Mouse (Mus musculus): ENCODE results near the gene Rere. TPM values are rescaled to one million over a fixed set of nuclear protein-coding genes. Genes with fewer than 3 reads are reported as not detected.

Gene Rere
- polyA plus RNA-seq, 1 experiment from 2014 or later, result 31.9 TPM

DNA sequence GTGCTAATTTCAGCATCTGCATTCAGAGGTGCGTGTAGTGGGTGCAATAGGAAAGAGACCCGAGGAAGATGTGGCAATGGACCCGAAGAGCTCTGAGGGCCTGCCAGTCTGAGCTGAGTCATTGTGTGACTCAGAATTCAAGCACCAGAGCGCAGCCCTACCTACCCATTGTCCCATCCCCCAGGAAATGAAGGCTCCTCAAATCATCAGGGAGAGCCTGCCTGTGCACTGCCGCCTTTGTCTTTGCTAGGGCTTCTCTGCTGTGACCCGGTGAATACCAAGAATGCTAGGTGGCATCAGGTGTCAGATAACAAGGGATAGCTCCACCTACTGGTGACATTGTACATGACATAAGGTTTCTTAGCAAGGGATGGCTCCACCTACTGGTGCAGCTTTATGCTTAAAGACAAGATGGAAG is 41.5 kb upstream of the Rere start:
- 7% methylated on average over 6 of the region's 6 CpGs for WGBS
- Histone ChIP-seq H3K4me1 (peaks cover 39% of the 10 kb centered on the region), H3K9me3 (no peaks in the 10 kb centered on the region), H3K4me3 (no peak overlapping the region), H3K36me3 (peaks cover 47% of the 10 kb centered on the region), H3K27ac (peak overlapping the region; percentile 97), H3K27me3 (no peaks in the 10 kb centered on the region), H3K4me2 (peak overlapping the region; percentile 74), H3K9ac (no peak overlapping the region)
- no peak for ATAC-seq (ENCODE audit: borderline replicate concordance, extremely low read depth, low FRiP score, low TSS enrichment)

DNA sequence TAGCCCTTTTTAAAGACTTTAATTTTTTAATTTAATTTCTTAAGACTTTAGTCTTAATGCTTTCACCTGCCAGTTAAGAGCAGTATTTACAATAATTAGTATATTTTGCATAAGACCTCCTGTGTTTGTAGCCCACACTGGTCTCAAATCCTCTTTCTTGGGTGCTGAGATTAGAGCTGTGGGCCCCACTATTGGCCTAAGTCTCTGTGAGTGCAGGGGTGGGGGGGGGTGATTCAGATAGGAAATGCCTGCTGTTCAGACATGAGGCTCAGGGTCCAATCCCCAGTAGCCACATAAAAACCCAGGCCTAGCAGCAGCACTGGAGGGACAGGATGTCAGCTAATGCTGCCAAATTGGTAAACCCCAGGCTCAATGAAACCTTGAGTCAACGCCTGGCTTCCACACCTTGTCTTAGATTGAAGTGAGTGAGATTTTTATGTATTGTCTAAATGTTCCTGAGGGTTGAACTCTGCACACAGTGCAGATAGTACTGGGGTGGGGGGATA is 41.0 kb upstream of the Rere start:
- Histone ChIP-seq H3K36me3 (peaks cover 50% of the 10 kb centered on the region), H3K9ac (no peak overlapping the region), H3K4me1 (peaks cover 35% of the 10 kb centered on the region), H3K4me3 (no peak overlapping the region), H3K27me3 (no peaks in the 10 kb centered on the region), H3K9me3 (no peaks in the 10 kb centered on the region), H3K4me2 (no peak overlapping the region), H3K27ac (no peak overlapping the region)
- 80% methylated on average over 1 of the region's 1 CpGs for WGBS
- no peak for ATAC-seq (ENCODE audit: borderline replicate concordance, extremely low read depth, low FRiP score, low TSS enrichment)

GRCm38 (mm10) chr4:150241708-150242107 is 39.7 kb upstream of the Rere start:
- ATAC-seq (ENCODE audit: borderline replicate concordance, extremely low read depth, low FRiP score, low TSS enrichment), result no peak
- H3K9me3 ChIP-seq, result no peaks in the 10 kb centered on the region
- no peak overlapping the region for H3K4me2 ChIP-seq
- H3K27ac ChIP-seq, result no peak overlapping the region
- no peak overlapping the region for H3K9ac ChIP-seq
- no peak overlapping the region for H3K4me3 ChIP-seq
- peaks cover 63% of the 10 kb centered on the region for H3K36me3 ChIP-seq
- WGBS, result 67% methylated on average over 4 of the region's 4 CpGs
- no peaks in the 10 kb centered on the region for H3K27me3 ChIP-seq
- peaks cover 32% of the 10 kb centered on the region for H3K4me1 ChIP-seq

GRCm38 (mm10) chr4:150242745-150243144 is 38.7 kb upstream of the Rere start:
- Histone ChIP-seq H3K36me3 (peaks cover 72% of the 10 kb centered on the region), H3K27ac (no peak overlapping the region), H3K4me3 (no peak overlapping the region), H3K4me2 (no peak overlapping the region), H3K9me3 (no peaks in the 10 kb centered on the region), H3K9ac (no peak overlapping the region), H3K27me3 (no peaks in the 10 kb centered on the region), H3K4me1 (peaks cover 32% of the 10 kb centered on the region)
- 79% methylated on average over 5 of the region's 5 CpGs for WGBS
- ATAC-seq (ENCODE audit: borderline replicate concordance, extremely low read depth, low FRiP score, low TSS enrichment), result no peak

DNA sequence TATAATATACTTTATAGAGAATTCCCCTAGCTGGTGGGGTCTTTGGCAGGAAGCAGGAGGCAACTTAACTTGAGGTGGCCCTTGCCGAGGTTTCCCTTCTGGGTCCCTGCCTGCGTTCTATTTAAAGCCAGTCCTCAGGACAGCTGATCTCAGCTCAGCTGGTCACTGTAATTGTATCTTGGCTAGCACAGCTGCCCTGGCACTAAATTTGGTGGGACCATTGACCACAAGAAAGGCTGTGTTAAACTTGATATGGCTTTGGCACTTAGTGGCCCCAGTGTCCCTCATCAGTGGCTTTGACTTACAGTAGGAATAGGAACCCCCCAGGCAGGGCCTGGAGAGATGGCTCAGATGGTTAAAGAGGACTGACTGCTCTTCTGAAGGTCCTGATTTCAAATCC is 35.6 kb upstream of the Rere start:
- Histone ChIP-seq H3K9me3 (no peaks in the 10 kb centered on the region), H3K36me3 (peaks cover 89% of the 10 kb centered on the region), H3K4me3 (no peak overlapping the region), H3K9ac (no peak overlapping the region), H3K27ac (no peak overlapping the region), H3K27me3 (no peaks in the 10 kb centered on the region), H3K4me1 (peaks cover 13% of the 10 kb centered on the region), H3K4me2 (no peak overlapping the region)
- WGBS, result 59% methylated on average over 2 of the region's 2 CpGs
- no peak for ATAC-seq (ENCODE audit: borderline replicate concordance, extremely low read depth, low FRiP score, low TSS enrichment)

- Histone ChIP-seq H3K4me3 (no peak overlapping the region), H3K27me3 (no peaks in the 10 kb centered on the region), H3K4me2 (no peak overlapping the region), H3K27ac (no peak overlapping the region), H3K9ac (no peak overlapping the region), H3K9me3 (no peaks in the 10 kb centered on the region), H3K4me1 (no peaks in the 10 kb centered on the region), H3K36me3 (peaks cover 79% of the 10 kb centered on the region)
- ATAC-seq (ENCODE audit: borderline replicate concordance, extremely low read depth, low FRiP score, low TSS enrichment), result no peak
- WGBS, result 58% methylated on average over 5 of the region's 5 CpGs
Observed at GRCm38 (mm10) chr4:150248009-150248408, 33.4 kb upstream of the Rere start.

DNA sequence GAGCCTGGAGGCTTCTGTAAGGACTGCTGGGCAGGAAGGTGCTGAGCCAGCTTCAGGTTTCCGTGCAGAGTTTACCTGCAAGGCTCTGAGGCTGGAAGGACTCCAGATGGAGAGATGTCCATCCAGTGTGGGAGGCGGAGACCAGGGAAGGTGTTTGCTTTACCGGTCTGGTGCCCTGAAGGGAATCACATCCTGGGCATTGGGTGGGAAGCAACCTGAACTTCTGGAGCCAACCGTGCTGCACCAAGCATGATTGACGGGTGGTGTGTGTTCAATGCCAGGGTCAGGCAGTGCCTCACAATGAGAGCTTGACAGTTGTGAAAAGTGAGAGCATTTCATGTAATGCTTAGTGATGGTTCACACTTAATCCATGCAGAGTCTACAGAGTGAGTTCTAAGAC is 32.5 kb upstream of the Rere start:
- WGBS, result 77% methylated on average over 5 of the region's 5 CpGs
- no peak for ATAC-seq (ENCODE audit: borderline replicate concordance, extremely low read depth, low FRiP score, low TSS enrichment)
- H3K4me2 ChIP-seq, result no peak overlapping the region
- no peaks in the 10 kb centered on the region for H3K9me3 ChIP-seq
- no peak overlapping the region for H3K9ac ChIP-seq
- no peak overlapping the region for H3K27ac ChIP-seq
- H3K27me3 ChIP-seq, result no peaks in the 10 kb centered on the region
- H3K36me3 ChIP-seq, result peaks cover 72% of the 10 kb centered on the region
- no peaks in the 10 kb centered on the region for H3K4me1 ChIP-seq
- H3K4me3 ChIP-seq, result no peak overlapping the region

DNA sequence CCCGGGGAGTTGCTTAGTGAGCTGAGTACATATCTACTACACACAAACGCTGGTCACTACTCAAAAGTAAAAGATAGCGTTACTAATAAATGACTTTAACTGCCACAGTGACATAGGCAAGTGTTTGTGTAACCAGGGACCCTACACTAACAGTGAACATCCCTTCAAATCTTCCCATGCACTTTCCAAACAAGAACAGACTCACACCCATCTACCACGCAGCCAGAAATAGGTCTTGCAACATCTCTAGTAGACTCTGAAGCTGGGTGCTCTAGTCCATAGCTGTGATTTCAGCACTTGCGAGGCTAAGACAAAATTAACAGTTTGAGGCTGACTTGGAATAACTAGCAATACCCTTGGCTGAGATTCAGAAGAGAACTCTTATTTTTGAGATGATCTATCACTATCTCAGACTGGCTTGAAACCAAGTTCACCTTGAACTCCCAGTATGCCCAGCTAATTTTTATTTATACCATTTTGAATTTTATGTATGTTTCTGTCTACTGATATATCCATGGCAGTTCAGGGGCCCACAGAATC is 31.6 kb upstream of the Rere start:
- Histone ChIP-seq H3K4me2 (no peak overlapping the region), H3K9me3 (no peaks in the 10 kb centered on the region), H3K4me3 (no peak overlapping the region), H3K27me3 (no peaks in the 10 kb centered on the region), H3K36me3 (peaks cover 63% of the 10 kb centered on the region), H3K9ac (no peak overlapping the region), H3K27ac (no peak overlapping the region), H3K4me1 (no peaks in the 10 kb centered on the region)
- ATAC-seq (ENCODE audit: borderline replicate concordance, extremely low read depth, low FRiP score, low TSS enrichment), result no peak
- WGBS, result 72% methylated on average over 5 of the region's 5 CpGs

- no peak overlapping the region for H3K9ac ChIP-seq
- no peaks in the 10 kb centered on the region for H3K27me3 ChIP-seq
- WGBS, result 53% methylated on average over 18 of the region's 18 CpGs
- H3K4me3 ChIP-seq, result no peak overlapping the region
- peaks cover 54% of the 10 kb centered on the region for H3K36me3 ChIP-seq
- H3K4me1 ChIP-seq, result no peaks in the 10 kb centered on the region
- H3K4me2 ChIP-seq, result no peak overlapping the region
- no peak for ATAC-seq (ENCODE audit: borderline replicate concordance, extremely low read depth, low FRiP score, low TSS enrichment)
- no peaks in the 10 kb centered on the region for H3K9me3 ChIP-seq
- H3K27ac ChIP-seq, result peak overlapping the region; percentile 29
Observed at GRCm38 (mm10) chr4:150250549-150251422, 30.7 kb upstream of the Rere start.

DNA sequence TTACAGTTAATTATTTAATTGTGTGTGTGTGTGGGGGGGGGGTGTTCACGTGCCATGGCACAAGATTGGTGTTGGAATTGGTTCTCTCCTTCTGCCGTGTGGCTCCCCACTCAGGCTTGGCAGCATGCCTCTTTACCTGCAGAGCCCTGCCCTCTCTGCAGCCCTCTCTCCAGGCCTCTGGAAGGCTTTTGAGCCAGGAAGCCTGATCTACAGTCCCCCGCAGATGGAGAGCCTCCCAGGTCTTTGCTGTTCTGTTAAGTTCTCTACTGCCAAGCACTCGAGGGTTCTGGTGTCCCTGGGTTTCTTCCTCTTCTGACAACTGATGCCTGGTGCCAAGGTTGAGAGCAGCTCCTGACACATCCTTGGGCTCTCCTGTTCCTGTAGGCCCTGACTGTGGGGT is 27.0 kb upstream of the Rere start:
- Histone ChIP-seq H3K4me2 (no peak overlapping the region), H3K4me1 (peaks cover 19% of the 10 kb centered on the region), H3K9ac (no peak overlapping the region), H3K9me3 (no peaks in the 10 kb centered on the region), H3K4me3 (no peak overlapping the region), H3K27me3 (no peaks in the 10 kb centered on the region), H3K27ac (no peak overlapping the region), H3K36me3 (peaks cover 22% of the 10 kb centered on the region)
- no peak for ATAC-seq (ENCODE audit: borderline replicate concordance, extremely low read depth, low FRiP score, low TSS enrichment)
- 54% methylated on average over 4 of the region's 4 CpGs for WGBS

- Histone ChIP-seq H3K9ac (no peak overlapping the region), H3K27me3 (no peaks in the 10 kb centered on the region), H3K4me2 (no peak overlapping the region), H3K4me1 (peaks cover 19% of the 10 kb centered on the region), H3K36me3 (peaks cover 14% of the 10 kb centered on the region), H3K4me3 (no peak overlapping the region), H3K9me3 (no peaks in the 10 kb centered on the region), H3K27ac (no peak overlapping the region)
- 85% methylated on average over 7 of the region's 7 CpGs for WGBS
- no peak for ATAC-seq (ENCODE audit: borderline replicate concordance, extremely low read depth, low FRiP score, low TSS enrichment)
Observed at GRCm38 (mm10) chr4:150255181-150255580, 26.3 kb upstream of the Rere start.
